Mouse (Mus musculus) MEL (cell line): ENCODE measurements around the gene Psmb11.

Experiments
- CHD1 ChIP-seq: IDR thresholded peaks from 2 replicates; pipeline ENCODE4 v1.6.1; 2012; ENCODE audit warnings: low read depth, mild to moderate bottlenecking, inconsistent platforms, low read length, improper control_type of control experiment
- CTCF ChIP-seq, 3 experiments: IDR thresholded peaks in 2 of 3; conservative IDR thresholded peaks in 1 of 3; 2 replicates each; pipeline ENCODE4 v1.5.1; 2011 to 2012; ENCODE audit warnings: low read length in 3 of 3, low read depth in 2 of 3, mild to moderate bottlenecking in 2 of 3, improper control_type of control experiment in 1 of 3, inconsistent platforms in 1 of 3, mixed read lengths in 1 of 3, moderate library complexity in 1 of 3; ENCODE audit not compliant: control insufficient read depth in 1 of 3, insufficient read depth in 1 of 3, poor library complexity in 1 of 3, severe bottlenecking in 1 of 3
- ELF1 ChIP-seq: IDR thresholded peaks from 2 replicates; pipeline ENCODE4 v1.6.1; 2014; ENCODE audit warnings: low read depth, mild to moderate bottlenecking, inconsistent platforms, low read length, improper control_type of control experiment, moderate library complexity
- GABPA ChIP-seq: IDR thresholded peaks from 2 replicates; pipeline ENCODE4 v1.6.1; 2012; ENCODE audit warnings: low read depth, mild to moderate bottlenecking, inconsistent platforms, low read length, improper control_type of control experiment, moderate library complexity
- GATA1 ChIP-seq: IDR thresholded peaks from 2 replicates; pipeline ENCODE4 v1.6.1; 2011; ENCODE audit warnings: low read depth, low read length, improper control_type of control experiment
- MAFK ChIP-seq: IDR thresholded peaks from 2 replicates; pipeline ENCODE4 v1.6.1; 2011; ENCODE audit warnings: low read depth, mild to moderate bottlenecking, low read length, improper control_type of control experiment, borderline replicate concordance
- MYC ChIP-seq: IDR thresholded peaks from 2 replicates; pipeline ENCODE4 v1.6.1; 2011; ENCODE audit warnings: low read depth, mild to moderate bottlenecking, low read length, improper control_type of control experiment, moderate library complexity
- POLR2A ChIP-seq, 2 experiments: IDR thresholded peaks; 2 replicates each; pipeline ENCODE4 v1.6.1; 2011 to 2012; ENCODE audit warnings: low read length in 2 of 2, mild to moderate bottlenecking in 2 of 2, control low read depth in 1 of 2, improper control_type of control experiment in 1 of 2, low read depth in 1 of 2, moderate library complexity in 1 of 2; ENCODE audit not compliant: control insufficient read depth in 1 of 2, insufficient read depth in 1 of 2, poor library complexity in 1 of 2
- RAD21 ChIP-seq: IDR thresholded peaks from 2 replicates; pipeline ENCODE4 v1.6.1; 2011; ENCODE audit warnings: mild to moderate bottlenecking, low read depth, low read length, improper control_type of control experiment
- RCOR1 ChIP-seq: IDR thresholded peaks from 2 replicates; pipeline ENCODE4 v1.6.1; 2012; ENCODE audit warnings: low read depth, mild to moderate bottlenecking, inconsistent platforms, low read length, improper control_type of control experiment
- SIN3A ChIP-seq: IDR thresholded peaks from 2 replicates; pipeline ENCODE4 v1.6.1; 2012; ENCODE audit warnings: low read length, improper control_type of control experiment, inconsistent platforms
- TAL1 ChIP-seq: IDR thresholded peaks from 2 replicates; pipeline ENCODE4 v1.6.1; 2012; ENCODE audit warnings: mild to moderate bottlenecking, inconsistent platforms, low read length, moderate library complexity, mixed read lengths
- USF1 ChIP-seq: IDR thresholded peaks from 2 replicates; pipeline ENCODE4 v1.6.1; 2014; ENCODE audit warnings: low read depth, mild to moderate bottlenecking, inconsistent platforms, low read length, improper control_type of control experiment, moderate library complexity
- ZMIZ1 ChIP-seq: IDR thresholded peaks from 2 replicates; pipeline ENCODE4 v1.6.1; 2012; ENCODE audit warnings: low read depth, mild to moderate bottlenecking, inconsistent platforms, low read length, improper control_type of control experiment, moderate library complexity

DNA sequence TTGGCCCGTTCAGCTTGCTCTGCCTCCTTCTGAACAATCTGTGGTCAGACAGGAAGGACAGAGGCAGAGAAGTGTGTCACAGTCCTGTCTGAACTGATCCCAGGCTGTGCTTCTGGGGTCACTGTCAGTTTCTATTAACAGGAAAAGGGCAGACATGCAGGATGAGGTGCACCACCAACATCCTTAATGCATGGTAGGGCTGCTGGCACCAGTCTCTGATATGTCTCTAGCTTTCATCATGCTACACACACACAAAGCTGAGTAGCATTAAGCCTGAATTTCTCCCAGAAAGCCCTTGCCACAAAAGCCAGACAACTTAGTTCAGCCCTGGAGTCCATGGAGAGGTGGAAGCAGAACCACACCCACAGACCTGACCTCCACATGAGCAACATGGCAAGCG lies 21.8 kb downstream of the Psmb11 start:
- TF ChIP-seq RAD21 (no peak), SIN3A (no peak), GATA1 (no peak), MYC (no peak), RCOR1 (no peak), USF1 (no peak), MAFK (no peak), POLR2A (IDR thresholded peaks at IDR 0.05; ENCODE audit: control insufficient read depth in 1 of 2, insufficient read depth in 1 of 2, low read depth in 1 of 2, low read length in 2 of 2, poor library complexity in 1 of 2) (no peak), CTCF (IDR thresholded peaks at IDR 0.05 in 2 of 3, conservative IDR thresholded peaks at IDR 0.05 in 1 of 3; ENCODE audit: control insufficient read depth in 1 of 3, insufficient read depth in 1 of 3, low read depth in 2 of 3, low read length in 3 of 3, poor library complexity in 1 of 3, severe bottlenecking in 1 of 3) (no peak), ZMIZ1 (no peak), CHD1 (no peak), ELF1 (no peak), TAL1 (no peak), GABPA (no peak)
